Mouse (Mus musculus) kidney, postnatal 0 days (tissue): ENCODE data around the gene Fam20c. TPM values are rescaled to one million over a fixed set of nuclear protein-coding genes. Genes with fewer than 3 reads are reported as not detected.

ENCODE experiments used
- ATAC-seq: fragments of 200-750 bp; cut with Nextera tagmentation; replicated peaks from 2 replicates; pipeline ENCODE4 v1.8.0; 2017; ENCODE audit warnings: low read depth, moderate number of reproducible peaks, moderate TSS enrichment, moderate library complexity; ENCODE audit not compliant: low FRiP score
- DNase-seq: peaks from one replicate; pipeline ENCODE4 v3.0.0-alpha.2; 2016; ENCODE audit warnings: low spot score
- H3K27ac ChIP-seq: fragments of 300-500 bp; sonication (generic); 2 replicates; pipeline ENCODE4 v1.5.1; 2014; ENCODE audit warnings: mild to moderate bottlenecking
- H3K27me3 ChIP-seq: fragments of 300-500 bp; sonication (generic); 2 replicates; pipeline ENCODE4 v1.6.1; 2014; ENCODE audit warnings: low read length, mixed read lengths; ENCODE audit not compliant: insufficient read depth
- H3K36me3 ChIP-seq: fragments of 300-500 bp; sonication (generic); 2 replicates; pipeline ENCODE4 v1.6.1; 2014; ENCODE audit warnings: low read length, mixed read lengths; ENCODE audit not compliant: insufficient read depth
- H3K4me1 ChIP-seq: fragments of 300-500 bp; sonication (generic); replicated peaks from 2 replicates; pipeline ENCODE4 v1.6.1; 2014; ENCODE audit warnings: antibody characterized with exemption, low read length, mixed read lengths; ENCODE audit not compliant: insufficient read depth
- H3K4me2 ChIP-seq: fragments of 300-500 bp; sonication (generic); 2 replicates; pipeline ENCODE4 v1.6.1; 2014; ENCODE audit warnings: mild to moderate bottlenecking, low read length, moderate library complexity, mixed read lengths
- H3K4me3 ChIP-seq: fragments of 300-500 bp; sonication (generic); replicated peaks from 2 replicates; pipeline ENCODE4 v1.5.1; 2014; ENCODE audit warnings: low read depth, low read length
- H3K9ac ChIP-seq: fragments of 300-500 bp; sonication (generic); 2 replicates; pipeline ENCODE4 v1.6.1; 2014; ENCODE audit warnings: low read depth, low read length
- H3K9me3 ChIP-seq: fragments of 300-500 bp; sonication (generic); replicated peaks from 2 replicates; pipeline ENCODE4 v1.6.1; 2016; ENCODE audit warnings: low read length, inconsistent platforms, mixed read lengths
- CTCF ChIP-seq: IDR thresholded peaks from 2 replicates; pipeline ENCODE4 v1.5.1; 2016; ENCODE audit warnings: antibody characterized with exemption, low read depth, mild to moderate bottlenecking, moderate library complexity
- WGBS: fragments of 180-500 bp; shearing (Covaris S2); extraction: QIAGEN DNeasy Blood & Tissue Kit; methylation state at CpG from one replicate; pipeline ENCODE4 v1.1.7; 2014; 5-methylcytosine and 5-hydroxymethylcytosine counted together
- polyA plus RNA-seq: library from polyadenylated mRNA; unstranded; fragments of >200 nt; fragmentation: Nextera tagmentation; extraction: Ambion mirVana; gene quantifications from 2 replicates; pipeline ENCODE4 v1.2.1, GENCODE M21; 2015

Fam20c gene
- polyA plus RNA-seq, 1 experiment from 2014 or later: 27.3 TPM

- ATAC-seq (peak; percentile 47; the same call in 1 of the 2 replicates), DNase-seq (peak; percentile 64)
- TF ChIP-seq CTCF: no peak
- H3K4me3 ChIP-seq: no peak overlapping the region
- no peaks in the 10 kb centered on the region for H3K9me3 ChIP-seq
- 48% methylated on average over 9 of the region's 9 CpGs for WGBS
- no peak overlapping the region for H3K4me2 ChIP-seq
- no peaks in the 10 kb centered on the region for H3K27me3 ChIP-seq
- H3K9ac ChIP-seq: no peak overlapping the region
- H3K36me3 ChIP-seq: 0 out of 2 replicates have a peak, but pooled peaks cover 3% of the 10 kb centered on the region
- H3K27ac ChIP-seq: no peak overlapping the region
- H3K4me1 ChIP-seq: peaks cover 10% of the 10 kb centered on the region; the same call in 1 of the 2 replicates
These were observed 24.6 kb downstream of the Fam20c start for GRCm38 (mm10) chr5:138778731-138779463.

- Histone ChIP-seq H3K4me3 (no peak overlapping the region), H3K9ac (no peak overlapping the region), H3K4me1 (peaks cover 10% of the 10 kb centered on the region; the same call in 1 of the 2 replicates), H3K36me3 (0 out of 2 replicates have a peak, but pooled peaks cover 3% of the 10 kb centered on the region), H3K9me3 (no peaks in the 10 kb centered on the region), H3K4me2 (no peak overlapping the region), H3K27me3 (no peaks in the 10 kb centered on the region), H3K27ac (no peak overlapping the region)
- 68% methylated on average over 3 of the region's 3 CpGs for WGBS
- ATAC-seq (no peak), DNase-seq (peak; percentile 17)
- TF ChIP-seq CTCF: no peak
These were observed 25.3 kb downstream of the Fam20c start for GRCm38 (mm10) chr5:138779655-138780054.

GRCm38 (mm10) chr5:138782697-138783096, 28.4 kb downstream of the Fam20c start:
- H3K4me3 ChIP-seq: no peak overlapping the region
- no peaks in the 10 kb centered on the region for H3K9me3 ChIP-seq
- H3K9ac ChIP-seq: no peak overlapping the region
- no peak for DNase-seq
- no peaks in the 10 kb centered on the region for H3K36me3 ChIP-seq
- H3K27ac ChIP-seq: no peak overlapping the region
- ATAC-seq: no peak
- peaks cover 10% of the 10 kb centered on the region; the same call in 1 of the 2 replicates for H3K4me1 ChIP-seq
- H3K4me2 ChIP-seq: no peak overlapping the region
- 81% methylated on average over 1 of the region's 1 CpGs for WGBS
- no peaks in the 10 kb centered on the region for H3K27me3 ChIP-seq
- TF ChIP-seq CTCF: no peak

GRCm38 (mm10) chr5:138783181-138783580, 28.9 kb downstream of the Fam20c start:
- WGBS: 63% methylated on average over 8 of the region's 8 CpGs
- ATAC-seq: no peak
- no peak overlapping the region for H3K4me3 ChIP-seq

GRCm38 (mm10) chr5:138785986-138786515, 31.7 kb downstream of the Fam20c start:
- DNase-seq: peak; percentile 39
- peak; percentile 54; the same call in 1 of the 2 replicates for ATAC-seq
- Histone ChIP-seq H3K4me2 (no peak overlapping the region), H3K27ac (peak overlapping the region; percentile 44; the same call in 1 of the 2 replicates), H3K4me1 (peaks cover 3% of the 10 kb centered on the region; the same call in 1 of the 2 replicates), H3K4me3 (no peak overlapping the region), H3K27me3 (no peaks in the 10 kb centered on the region), H3K9ac (no peak overlapping the region), H3K9me3 (no peaks in the 10 kb centered on the region), H3K36me3 (no peaks in the 10 kb centered on the region)
- 55% methylated on average over 3 of the region's 3 CpGs for WGBS
- TF ChIP-seq CTCF: no peak

More at GRCm38 (mm10) chr5:138783181-138783580, 28.9 kb downstream of the Fam20c start:
- H3K9me3 ChIP-seq: no peaks in the 10 kb centered on the region
- H3K27ac ChIP-seq: no peak overlapping the region
- peaks cover 10% of the 10 kb centered on the region; the same call in 1 of the 2 replicates for H3K4me1 ChIP-seq
- no peak for TF ChIP-seq CTCF
- H3K4me2 ChIP-seq: no peak overlapping the region
- H3K27me3 ChIP-seq: no peaks in the 10 kb centered on the region
- DNase-seq: no peak
- no peaks in the 10 kb centered on the region for H3K36me3 ChIP-seq
- no peak overlapping the region for H3K9ac ChIP-seq

GRCm38 (mm10) chr5:138787648-138788047, 33.3 kb downstream of the Fam20c start:
- peak overlapping the region; percentile 57; the same call in 1 of the 2 replicates for H3K27ac ChIP-seq
- no peaks in the 10 kb centered on the region for H3K9me3 ChIP-seq
- DNase-seq: no peak
- no peak for ATAC-seq
- TF ChIP-seq CTCF: no peak
- WGBS: 71% methylated on average over 7 of the region's 7 CpGs
- H3K4me2 ChIP-seq: no peak overlapping the region
- no peak overlapping the region for H3K4me3 ChIP-seq
- H3K36me3 ChIP-seq: no peaks in the 10 kb centered on the region
- H3K27me3 ChIP-seq: no peaks in the 10 kb centered on the region
- peaks cover 3% of the 10 kb centered on the region; the same call in 1 of the 2 replicates for H3K4me1 ChIP-seq
- no peak overlapping the region for H3K9ac ChIP-seq
